Mouse (Mus musculus) brain, embryonic 14.5 days (tissue): ENCODE measurements around the gene Ier5l.

Experiments
- CTCF ChIP-seq: fragments of 200-500 bp; IDR thresholded peaks from 2 replicates; pipeline ENCODE4 v1.5.1; 2012; ENCODE audit warnings: inconsistent platforms, mild to moderate bottlenecking, moderate library complexity, borderline replicate concordance; ENCODE audit not compliant: insufficient read depth, insufficient read length; ENCODE audit errors: extremely low read depth
- POLR2A ChIP-seq: fragments of 200-500 bp; IDR thresholded peaks from 2 replicates; pipeline ENCODE4 v1.6.1; 2012; ENCODE audit warnings: mild to moderate bottlenecking, inconsistent platforms, borderline replicate concordance; ENCODE audit not compliant: poor library complexity, insufficient read depth, insufficient read length, severe bottlenecking; ENCODE audit errors: extremely low read depth

- TF ChIP-seq CTCF (no peak), POLR2A (no peak)
These were observed 30.0 kb downstream of the Ier5l start for GRCm38 (mm10) chr2:30444006-30444405.
